Mouse (Mus musculus) stomach, embryonic 16.5 days (tissue): ENCODE measurements around the gene Sephs2. TPM values are rescaled to one million over a fixed set of nuclear protein-coding genes. Genes with fewer than 3 reads are reported as not detected.
A peak's percentile ranks its signal among the peaks of the same experiment; 100 is the strongest.

Source experiments
- ATAC-seq: fragments of 200-750 bp; cut with Nextera tagmentation; 2 replicates; pipeline ENCODE4 v1.8.0; 2017; ENCODE audit warnings: moderate number of reproducible peaks, moderate TSS enrichment; ENCODE audit not compliant: insufficient read depth, low FRiP score
- H3K27ac ChIP-seq: fragments of 300-500 bp; sonication (generic); 2 replicates; pipeline ENCODE4 v1.5.1; 2014; ENCODE audit warnings: low read length
- H3K27me3 ChIP-seq: fragments of 300-500 bp; sonication (generic); 2 replicates; pipeline ENCODE4 v1.6.1; 2014; ENCODE audit warnings: low read length, control low read depth, mixed read lengths; ENCODE audit not compliant: control insufficient read depth, insufficient read depth
- H3K36me3 ChIP-seq: fragments of 300-500 bp; sonication (generic); 2 replicates; pipeline ENCODE4 v1.6.1; 2014; ENCODE audit warnings: low read length; ENCODE audit not compliant: control insufficient read depth, insufficient read depth
- H3K4me1 ChIP-seq: fragments of 300-500 bp; sonication (generic); 2 replicates; pipeline ENCODE4 v1.6.1; 2014; ENCODE audit warnings: low read length, control low read depth, mixed read lengths; ENCODE audit not compliant: control insufficient read depth, insufficient read depth
- H3K4me2 ChIP-seq: fragments of 300-500 bp; sonication (generic); 2 replicates; pipeline ENCODE4 v1.6.1; 2014; ENCODE audit warnings: low read depth, low read length, mixed read lengths
- H3K4me3 ChIP-seq: fragments of 300-500 bp; sonication (generic); replicated peaks from 2 replicates; pipeline ENCODE4 v1.5.1; 2014; ENCODE audit warnings: mild to moderate bottlenecking, low read length
- H3K9ac ChIP-seq: fragments of 300-500 bp; sonication (generic); 2 replicates; pipeline ENCODE4 v1.6.1; 2014; ENCODE audit warnings: low read length
- H3K9me3 ChIP-seq: fragments of 300-500 bp; sonication (generic); replicated peaks from 2 replicates; pipeline ENCODE4 v1.6.1; 2016; ENCODE audit warnings: low read length, control low read depth; ENCODE audit not compliant: control insufficient read depth
- whole genome bisulfite sequencing: fragments of 180-500 bp; shearing (Covaris S2); extraction: QIAGEN DNeasy Blood & Tissue Kit; methylation state at CpG from one replicate; pipeline ENCODE4 v1.1.7; 2014; 5-methylcytosine and 5-hydroxymethylcytosine counted together
- polyA plus RNA-seq: library from polyadenylated mRNA; unstranded; fragments of >200 nt; fragmentation: Nextera tagmentation; extraction: Ambion mirVana; gene quantifications from 2 replicates; pipeline ENCODE4 v1.2.1, GENCODE M21; 2015

Gene Sephs2
- 82.2 and 94.3 TPM in 2 replicates for polyA plus RNA-seq

DNA sequence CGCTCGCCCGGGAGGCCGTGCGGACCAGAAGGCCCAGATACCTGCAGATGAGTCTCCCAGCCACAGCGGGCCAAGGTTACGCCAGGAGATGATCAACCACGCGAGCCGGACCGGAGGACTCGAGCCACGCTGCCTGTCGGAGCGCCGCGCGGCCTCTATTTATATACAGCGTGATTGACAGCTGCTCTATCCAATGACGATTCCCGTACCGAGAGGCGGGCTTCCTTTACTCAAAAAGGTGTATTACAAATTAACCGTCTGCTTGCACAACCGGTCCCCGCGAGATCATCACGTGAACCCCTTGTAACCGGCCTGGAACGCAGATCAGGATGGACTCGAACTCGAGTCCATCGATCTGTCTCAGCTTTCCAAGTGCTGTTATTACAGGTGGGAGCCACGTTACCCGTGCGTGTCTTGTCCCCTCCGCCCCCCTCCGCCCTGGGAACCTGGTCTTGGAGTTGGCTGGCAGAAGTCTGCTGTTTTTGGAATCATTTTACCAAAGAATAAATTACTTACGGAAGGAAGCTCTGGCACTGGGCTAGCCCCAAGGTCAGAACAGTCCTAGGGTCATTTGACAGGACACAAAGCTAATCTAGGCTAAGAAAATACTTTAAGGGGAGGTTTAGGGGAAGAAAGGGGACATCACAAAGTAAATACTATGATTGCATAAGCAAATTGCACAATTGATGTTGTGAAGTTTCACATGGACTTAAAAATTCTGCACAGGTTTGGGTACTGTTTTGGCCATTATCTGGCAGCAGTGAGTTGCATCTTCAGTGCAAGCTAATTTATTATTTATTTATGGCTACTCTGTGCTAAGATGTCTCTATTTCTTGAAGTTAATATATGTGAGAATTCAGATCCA, at the start of gene Sephs2:
Sephs2 (minus strand) TSS at position 131 of the 865 bp plus-strand sequence.
- Histone ChIP-seq H3K9me3 (no peaks in the 10 kb centered on the region), H3K36me3 (no peaks in the 10 kb centered on the region; the same call in 1 of the 2 replicates), H3K4me1 (peaks cover 15% of the 10 kb centered on the region), H3K27me3 (no peaks in the 10 kb centered on the region), H3K4me3 (peak within 1 kb of the TSS; percentile 90), H3K27ac (peak within 1 kb of the TSS; percentile 88), H3K4me2 (peak within 1 kb of the TSS; percentile 88), H3K9ac (peak within 1 kb of the TSS; percentile 96)
- peak; percentile 88 for ATAC-seq
- WGBS, result 2% methylated on average over 39 of the region's 39 CpGs

- Histone ChIP-seq H3K9ac (no peak overlapping the region), H3K27me3 (no peaks in the 10 kb centered on the region), H3K36me3 (no peaks in the 10 kb centered on the region), H3K9me3 (no peaks in the 10 kb centered on the region), H3K4me2 (no peak overlapping the region), H3K27ac (no peak overlapping the region), H3K4me3 (no peak overlapping the region), H3K4me1 (no peaks in the 10 kb centered on the region)
- WGBS, result 39% methylated on average over 5 of the region's 5 CpGs
- no peak for ATAC-seq
Observed at GRCm38 (mm10) chr7:127322085-127322484, 48.2 kb upstream of the Sephs2 start.

DNA sequence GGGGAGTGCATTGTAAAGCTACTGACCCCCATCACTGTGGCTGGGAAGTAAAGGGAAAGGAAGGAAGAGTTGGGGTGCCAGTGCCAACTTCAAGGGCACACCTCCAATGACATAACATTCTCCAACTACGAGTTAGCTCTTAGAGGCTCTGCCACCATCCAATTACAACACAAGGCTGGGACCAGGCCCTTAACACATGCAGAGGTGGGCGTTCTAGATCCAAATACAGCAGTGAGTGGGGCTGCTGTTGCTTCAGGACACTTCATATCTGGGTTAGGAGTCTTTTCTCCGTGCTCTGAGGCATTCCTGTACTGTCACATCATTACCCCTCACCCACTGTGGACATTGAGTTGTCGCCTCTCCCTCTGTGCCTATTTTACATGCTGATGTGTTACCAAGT, 47.3 kb upstream of the Sephs2 start:
- no peaks in the 10 kb centered on the region for H3K4me1 ChIP-seq
- no peak overlapping the region for H3K4me2 ChIP-seq
- H3K36me3 ChIP-seq, result no peaks in the 10 kb centered on the region
- no peak overlapping the region for H3K4me3 ChIP-seq
- H3K9me3 ChIP-seq, result no peaks in the 10 kb centered on the region
- H3K27me3 ChIP-seq, result no peaks in the 10 kb centered on the region
- ATAC-seq, result no peak
- H3K27ac ChIP-seq, result no peak overlapping the region
- H3K9ac ChIP-seq, result no peak overlapping the region
- 64% methylated on average over 4 of the region's 4 CpGs for WGBS

GRCm38 (mm10) chr7:127313912-127314311, 40.1 kb upstream of the Sephs2 start:
- Histone ChIP-seq H3K27me3 (no peaks in the 10 kb centered on the region), H3K4me2 (no peak overlapping the region), H3K9me3 (no peaks in the 10 kb centered on the region), H3K9ac (no peak overlapping the region), H3K36me3 (no peaks in the 10 kb centered on the region), H3K27ac (no peak overlapping the region), H3K4me3 (no peak overlapping the region), H3K4me1 (no peaks in the 10 kb centered on the region)
- WGBS, result 47% methylated on average over 8 of the region's 8 CpGs
- ATAC-seq, result no peak

- Histone ChIP-seq H3K27me3 (no peaks in the 10 kb centered on the region), H3K27ac (no peak overlapping the region), H3K36me3 (no peaks in the 10 kb centered on the region), H3K9me3 (no peaks in the 10 kb centered on the region), H3K4me2 (no peak overlapping the region), H3K4me3 (no peak overlapping the region), H3K4me1 (no peaks in the 10 kb centered on the region), H3K9ac (no peak overlapping the region)
- ATAC-seq, result no peak
- 59% methylated on average over 12 of the region's 12 CpGs for WGBS
Observed at GRCm38 (mm10) chr7:127309951-127310350, 36.1 kb upstream of the Sephs2 start.

GRCm38 (mm10) chr7:127308887-127309286, 35.0 kb upstream of the Sephs2 start:
- 69% methylated on average over 4 of the region's 4 CpGs for WGBS
- peak; percentile 78; the same call in 1 of the 2 replicates for ATAC-seq

GRCm38 (mm10) chr7:127308431-127308830, 34.6 kb upstream of the Sephs2 start:
- no peaks in the 10 kb centered on the region for H3K9me3 ChIP-seq
- H3K27me3 ChIP-seq, result no peaks in the 10 kb centered on the region
- H3K27ac ChIP-seq, result no peak overlapping the region
- peak; percentile 74 for ATAC-seq
- no peak overlapping the region for H3K9ac ChIP-seq
- H3K4me1 ChIP-seq, result no peaks in the 10 kb centered on the region
- H3K36me3 ChIP-seq, result no peaks in the 10 kb centered on the region
- no peak overlapping the region for H3K4me2 ChIP-seq
- H3K4me3 ChIP-seq, result no peak overlapping the region
- WGBS, result 72% methylated on average over 2 of the region's 2 CpGs

More at GRCm38 (mm10) chr7:127308887-127309286, 35.0 kb upstream of the Sephs2 start:
- Histone ChIP-seq H3K4me3 (no peak overlapping the region), H3K4me1 (no peaks in the 10 kb centered on the region), H3K36me3 (no peaks in the 10 kb centered on the region), H3K9ac (no peak overlapping the region), H3K27ac (no peak overlapping the region), H3K4me2 (no peak overlapping the region), H3K27me3 (no peaks in the 10 kb centered on the region), H3K9me3 (no peaks in the 10 kb centered on the region)

DNA sequence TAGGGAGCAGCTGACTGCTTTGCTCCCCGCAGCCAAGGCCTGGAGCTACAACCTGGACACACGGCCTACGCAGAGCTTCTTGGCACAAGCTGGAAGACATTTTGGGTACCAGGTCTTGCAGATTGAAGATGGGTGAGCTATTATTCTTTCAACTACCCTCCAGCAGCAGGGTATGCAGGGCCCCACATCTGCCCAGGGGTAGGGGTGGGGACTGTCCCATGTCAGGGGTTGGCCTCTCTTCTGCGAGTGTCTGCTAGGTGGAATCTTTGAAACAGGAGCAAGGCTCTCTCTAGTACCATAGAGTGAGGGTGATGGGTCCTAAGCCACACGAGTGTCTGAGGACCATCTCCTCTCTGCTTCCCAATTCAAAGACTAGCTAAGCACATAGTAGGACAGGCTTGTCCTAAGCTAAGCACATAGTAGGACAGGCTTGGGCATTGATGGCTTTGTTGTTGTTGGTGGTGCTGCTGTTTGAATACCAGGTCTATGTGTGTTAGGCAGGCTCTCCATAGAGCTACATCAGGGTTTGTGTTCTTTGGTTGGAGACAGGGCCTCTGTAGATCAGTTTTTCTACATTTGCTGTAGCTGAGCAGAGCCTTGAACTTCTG, 23.8 kb upstream of the Sephs2 start:
- no peak overlapping the region for H3K27ac ChIP-seq
- H3K9me3 ChIP-seq, result no peaks in the 10 kb centered on the region
- H3K36me3 ChIP-seq, result no peaks in the 10 kb centered on the region
- no peak overlapping the region for H3K4me3 ChIP-seq
- 93% methylated on average over 5 of the region's 5 CpGs for WGBS
- ATAC-seq, result no peak
- no peaks in the 10 kb centered on the region for H3K27me3 ChIP-seq
- H3K4me1 ChIP-seq, result no peaks in the 10 kb centered on the region
- H3K4me2 ChIP-seq, result no peak overlapping the region
- no peak overlapping the region for H3K9ac ChIP-seq
